Mouse (Mus musculus) ovary, postnatal 36 days (tissue): Measurements from ENCODE around the gene Nav3.
"Not testable (repeated sequence)": the region's sequence is repeated elsewhere in the genome, so short reads cannot be mapped to it uniquely, and the experiment has no call there.

Source experiments
- DNase-seq: peaks from one replicate; pipeline ENCODE4 v3.0.0; 2022; ENCODE audit warnings: low spot score, mixed read lengths

Gene Nav3

GRCm38 (mm10) chr10:110383506-110384229 is 72.3 kb downstream of the Nav3 start:
- not testable (repeated sequence) for DNase-seq

- DNase-seq = no peak
Observed at GRCm38 (mm10) chr10:110380792-110381191, 75.2 kb downstream of the Nav3 start.

- no peak for DNase-seq
Observed at GRCm38 (mm10) chr10:110372724-110373455, 83.1 kb downstream of the Nav3 start.

DNA sequence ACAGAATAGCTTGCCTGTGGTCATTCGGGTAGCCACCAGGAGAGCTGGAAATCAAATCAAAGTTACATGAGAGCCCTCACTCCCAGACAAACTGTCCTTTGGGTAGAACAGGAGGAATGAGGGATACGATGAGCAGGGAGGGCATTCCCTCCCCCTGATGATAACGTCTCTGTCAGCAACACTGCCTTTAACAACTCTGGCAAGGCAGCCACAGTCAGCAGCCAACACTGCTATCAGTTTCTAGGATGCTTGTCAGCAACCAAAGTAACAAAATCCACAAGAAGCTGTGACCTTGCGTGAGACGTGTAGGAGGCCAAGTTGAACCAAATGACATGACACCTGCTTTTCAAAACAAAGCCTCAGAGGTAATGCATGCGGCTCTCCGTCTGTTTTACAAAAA is 103.9 kb downstream of the Nav3 start:
- DNase-seq = no peak

DNA sequence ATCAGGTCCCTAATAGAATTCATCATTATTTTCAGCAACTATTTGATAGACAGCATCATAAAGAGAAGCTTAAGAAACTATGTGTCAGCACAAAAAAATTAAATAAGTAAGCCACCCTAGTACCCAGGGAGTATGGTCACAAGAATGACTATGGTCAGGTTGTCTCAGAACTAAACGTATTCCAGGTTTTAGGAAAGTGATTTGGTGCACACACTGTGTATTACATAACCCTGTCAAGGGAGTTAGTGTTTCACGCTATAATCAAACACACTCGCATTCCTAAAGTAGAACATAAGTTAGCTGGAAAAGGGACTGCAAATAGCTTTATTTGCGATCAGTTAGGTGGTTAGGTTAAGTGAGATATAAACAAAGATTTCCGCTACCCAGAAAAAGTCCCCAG is 126.0 kb downstream of the Nav3 start:
- no peak for DNase-seq

- no peak for DNase-seq
Observed at GRCm38 (mm10) chr10:110329629-110330028, 126.4 kb downstream of the Nav3 start.

GRCm38 (mm10) chr10:110322082-110322632 is 133.8 kb downstream of the Nav3 start:
- DNase-seq = no peak

GRCm38 (mm10) chr10:110317275-110317674 is 138.7 kb downstream of the Nav3 start:
- no peak for DNase-seq

- DNase-seq = no peak
Observed at GRCm38 (mm10) chr10:110314525-110314924, 141.5 kb downstream of the Nav3 start.

GRCm38 (mm10) chr10:110313959-110314358 is 142.0 kb downstream of the Nav3 start:
- DNase-seq = no peak

DNA sequence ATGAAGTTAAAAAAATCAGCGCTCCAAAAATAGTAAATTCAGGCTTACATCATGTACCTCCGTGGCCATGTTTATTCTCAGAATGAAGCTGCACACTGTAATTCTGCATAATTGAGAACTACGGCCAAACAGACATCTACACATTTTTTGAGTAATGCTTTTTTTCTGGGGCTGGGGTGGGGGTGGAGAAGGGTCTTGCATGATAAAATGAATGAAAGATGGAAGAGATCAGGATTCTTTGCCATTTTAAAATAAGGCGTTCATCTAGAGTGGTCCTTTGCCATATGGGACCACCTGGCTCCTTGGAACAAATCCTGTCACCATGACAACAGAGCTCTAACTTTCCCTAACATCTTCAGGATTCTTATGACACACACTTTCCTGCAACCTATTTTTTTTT is 146.5 kb downstream of the Nav3 start:
- no peak for DNase-seq

- no peak for DNase-seq
Observed at GRCm38 (mm10) chr10:110305609-110306008, 150.4 kb downstream of the Nav3 start.

GRCm38 (mm10) chr10:110290016-110290623 is 165.9 kb downstream of the Nav3 start:
- DNase-seq = no peak

DNA sequence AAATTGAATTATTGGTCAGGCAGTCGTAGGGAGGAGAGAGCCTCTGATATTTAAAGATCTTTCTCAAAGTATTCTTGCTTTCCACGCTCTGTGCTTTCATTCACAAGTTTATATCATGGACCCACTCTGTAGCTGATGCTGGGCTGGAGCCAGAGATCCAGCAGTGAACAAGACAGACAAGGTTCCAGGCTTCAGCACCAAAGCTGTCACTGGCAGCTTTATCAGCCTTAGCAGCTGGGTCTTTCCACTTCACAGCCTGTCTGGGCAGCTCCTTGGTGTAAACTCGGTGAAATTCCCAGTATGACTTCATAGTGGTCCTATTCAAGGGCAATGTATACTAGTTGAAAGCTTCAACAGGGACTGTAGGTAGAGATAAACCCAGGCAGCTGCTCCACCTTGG is 172.1 kb downstream of the Nav3 start:
- no peak for DNase-seq

DNA sequence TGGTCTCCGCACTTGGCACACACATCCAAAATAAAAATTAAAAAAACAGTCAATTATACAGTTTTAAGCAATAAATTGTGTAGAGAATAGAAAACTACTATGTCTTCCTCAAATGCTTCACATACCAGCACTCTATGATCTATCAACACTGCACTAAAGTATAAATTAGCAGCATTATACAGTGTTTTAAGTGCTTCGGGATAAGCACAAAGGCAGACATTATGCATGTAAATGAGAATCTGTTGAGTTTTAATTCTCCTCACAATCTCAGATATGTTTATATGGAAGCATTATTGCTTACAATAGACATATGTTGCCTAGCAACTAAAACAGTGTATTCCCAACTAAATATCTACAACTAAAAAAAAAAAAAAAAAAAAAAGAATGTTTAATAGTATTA is 183.2 kb downstream of the Nav3 start:
- no peak for DNase-seq

GRCm38 (mm10) chr10:110270561-110270960 is 185.4 kb downstream of the Nav3 start:
- no peak for DNase-seq

DNA sequence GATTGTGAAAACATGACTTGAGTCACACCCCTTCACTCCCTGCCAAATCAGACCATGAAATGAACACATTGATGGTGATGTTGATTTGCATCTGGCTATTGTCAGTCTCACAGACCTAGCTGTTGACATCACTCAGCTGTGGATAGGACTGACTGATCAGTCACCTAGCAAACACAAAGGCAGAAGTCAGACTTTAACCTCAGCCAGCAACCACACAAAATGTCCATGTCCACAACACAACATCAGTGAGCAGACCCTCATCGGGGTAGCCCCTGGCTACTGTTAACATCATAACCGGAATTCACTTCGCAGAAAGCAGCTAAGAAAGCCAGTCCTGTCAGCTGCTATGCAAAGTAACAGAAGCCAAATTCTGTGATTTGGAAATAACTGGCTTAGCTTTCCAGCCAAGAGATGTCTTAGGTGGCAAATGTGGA is 213.9 kb downstream of the Nav3 start:
- DNase-seq = no peak

GRCm38 (mm10) chr10:110240667-110241066 is 215.3 kb downstream of the Nav3 start:
- DNase-seq = no peak

- DNase-seq = no peak
Observed at GRCm38 (mm10) chr10:110233307-110233930, 222.6 kb downstream of the Nav3 start.

DNA sequence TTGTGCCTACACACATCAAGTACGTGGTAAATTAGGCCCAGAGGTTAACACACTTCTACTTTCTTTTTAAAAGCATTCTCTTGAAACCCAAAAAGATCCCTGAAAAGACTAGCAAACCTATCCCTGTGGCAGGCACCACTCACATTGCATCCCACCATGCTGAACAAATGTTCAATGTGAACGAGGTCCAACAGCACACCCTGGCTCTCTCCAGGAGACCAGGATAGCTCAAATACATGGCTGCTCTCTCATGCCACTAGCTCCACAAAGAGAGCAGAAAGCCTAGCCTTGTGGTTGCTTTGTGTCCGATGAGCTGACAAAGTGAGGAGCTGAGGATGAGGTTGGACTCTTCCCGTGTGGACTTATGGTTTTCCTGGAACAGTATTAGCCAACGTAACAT is 249.6 kb downstream of the Nav3 start:
- no peak for DNase-seq

DNA sequence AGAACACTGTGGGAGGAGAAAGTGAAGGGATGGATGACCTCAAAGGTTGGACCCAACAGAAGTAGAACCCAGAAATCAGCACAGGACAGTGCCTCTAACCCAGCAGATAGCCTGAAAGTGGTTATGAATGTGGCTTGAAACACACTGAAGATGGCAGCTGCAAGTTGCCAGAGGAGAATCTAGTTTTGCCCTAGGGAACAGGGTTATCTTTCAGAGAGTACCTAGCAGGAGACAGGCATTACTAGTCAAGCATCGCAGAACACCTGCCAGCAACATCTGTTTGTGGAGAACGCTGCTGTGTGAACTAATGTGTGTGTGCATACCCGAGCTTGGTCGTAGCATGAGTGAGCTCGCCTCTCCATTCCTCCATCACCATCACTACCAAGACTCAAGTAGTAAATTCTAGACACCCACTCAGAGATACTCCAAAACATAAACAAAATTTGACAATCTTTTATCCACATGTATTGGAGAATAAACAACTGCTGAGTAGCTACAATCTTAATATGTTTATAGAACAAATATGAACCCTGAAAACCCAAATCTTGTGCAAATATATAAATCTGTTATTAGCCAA is 251.8 kb downstream of the Nav3 start:
- DNase-seq = no peak

GRCm38 (mm10) chr10:110192881-110193280 is 263.1 kb downstream of the Nav3 start:
- no peak for DNase-seq
